Mouse (Mus musculus) heart, embryonic 10.5 days (tissue): ENCODE data around the gene Tfb1m. TPM values are rescaled to one million over a fixed set of nuclear protein-coding genes. Genes with fewer than 3 reads are reported as not detected.

Source experiments
- DNase-seq: peaks from one replicate; pipeline ENCODE4 v3.0.0-alpha.2; 2017; ENCODE audit warnings: low spot score
- H3K27ac ChIP-seq: fragments of 300-500 bp; sonication (generic); 2 replicates; pipeline ENCODE4 v1.5.1; 2016; ENCODE audit warnings: mild to moderate bottlenecking
- H3K27me3 ChIP-seq: fragments of 300-500 bp; sonication (generic); 2 replicates; pipeline ENCODE4 v1.6.1; 2016; ENCODE audit warnings: mild to moderate bottlenecking; ENCODE audit not compliant: poor library complexity, insufficient read depth, severe bottlenecking
- H3K36me3 ChIP-seq: fragments of 300-500 bp; sonication (generic); 2 replicates; pipeline ENCODE4 v1.6.1; 2016; ENCODE audit warnings: mild to moderate bottlenecking, moderate library complexity
- H3K4me1 ChIP-seq: fragments of 300-500 bp; sonication (generic); 2 replicates; pipeline ENCODE4 v1.6.1; 2016; ENCODE audit warnings: mild to moderate bottlenecking
- H3K4me3 ChIP-seq: fragments of 300-500 bp; sonication (generic); 2 replicates; pipeline ENCODE4 v1.5.1; 2016; ENCODE audit warnings: mild to moderate bottlenecking, moderate library complexity
- H3K9me3 ChIP-seq: fragments of 300-500 bp; sonication (generic); 2 replicates; pipeline ENCODE4 v1.6.1; 2016; ENCODE audit warnings: mild to moderate bottlenecking, moderate library complexity
- WGBS: fragments of 180-500 bp; shearing (Covaris S2); methylation state at CpG from one replicate; pipeline ENCODE4 v1.1.7; 2016; 5-methylcytosine and 5-hydroxymethylcytosine counted together
- polyA plus RNA-seq: library from polyadenylated mRNA; unstranded; fragments of >200 nt; fragmentation: Nextera tagmentation; extraction: Ambion mirVana; gene quantifications from 2 replicates; pipeline ENCODE4 v1.2.1, GENCODE M21; 2016

Tfb1m gene
- polyA plus RNA-seq, 1 experiment from 2014 or later, result 17.0 TPM

- Histone ChIP-seq H3K36me3 (no peaks in the 10 kb centered on the region), H3K4me1 (no peaks in the 10 kb centered on the region), H3K27me3 (no peaks in the 10 kb centered on the region), H3K4me3 (no peak overlapping the region), H3K27ac (no peak overlapping the region), H3K9me3 (no peaks in the 10 kb centered on the region)
- DNase-seq, result no peak
- 88% methylated on average over 1 of the region's 1 CpGs for WGBS
Measured at GRCm38 (mm10) chr17:3505711-3506110, 51.9 kb downstream of the Tfb1m start.

GRCm38 (mm10) chr17:3500936-3501335 is 56.6 kb downstream of the Tfb1m start:
- no peaks in the 10 kb centered on the region for H3K4me1 ChIP-seq
- no peak overlapping the region for H3K27ac ChIP-seq
- WGBS, result 77% methylated on average over 4 of the region's 4 CpGs
- H3K4me3 ChIP-seq, result no peak overlapping the region
- H3K9me3 ChIP-seq, result no peaks in the 10 kb centered on the region
- H3K36me3 ChIP-seq, result no peaks in the 10 kb centered on the region
- DNase-seq, result no peak
- H3K27me3 ChIP-seq, result no peaks in the 10 kb centered on the region

GRCm38 (mm10) chr17:3500076-3500475 is 57.5 kb downstream of the Tfb1m start:
- DNase-seq, result no peak
- WGBS, result 89% methylated on average over 6 of the region's 6 CpGs
- Histone ChIP-seq H3K4me3 (no peak overlapping the region), H3K27me3 (no peaks in the 10 kb centered on the region), H3K9me3 (no peaks in the 10 kb centered on the region), H3K27ac (no peak overlapping the region), H3K36me3 (no peaks in the 10 kb centered on the region), H3K4me1 (no peaks in the 10 kb centered on the region)

GRCm38 (mm10) chr17:3499468-3499867 is 58.1 kb downstream of the Tfb1m start:
- H3K4me1 ChIP-seq, result no peaks in the 10 kb centered on the region
- no peaks in the 10 kb centered on the region for H3K9me3 ChIP-seq
- H3K36me3 ChIP-seq, result no peaks in the 10 kb centered on the region
- no peak overlapping the region for H3K27ac ChIP-seq
- WGBS, result 87% methylated on average over 8 of the region's 8 CpGs
- no peak for DNase-seq
- H3K4me3 ChIP-seq, result no peak overlapping the region
- H3K27me3 ChIP-seq, result no peaks in the 10 kb centered on the region

- Histone ChIP-seq H3K4me1 (no peaks in the 10 kb centered on the region), H3K4me3 (no peak overlapping the region), H3K27me3 (no peaks in the 10 kb centered on the region), H3K9me3 (no peaks in the 10 kb centered on the region), H3K27ac (no peak overlapping the region), H3K36me3 (no peaks in the 10 kb centered on the region)
- no peak for DNase-seq
- WGBS, result 84% methylated on average over 3 of the region's 3 CpGs
Measured at GRCm38 (mm10) chr17:3498580-3498979, 59.0 kb downstream of the Tfb1m start.

- 30% methylated on average over 3 of the region's 3 CpGs for WGBS
- no peak for DNase-seq
- Histone ChIP-seq H3K36me3 (no peaks in the 10 kb centered on the region), H3K9me3 (no peaks in the 10 kb centered on the region), H3K4me1 (no peaks in the 10 kb centered on the region), H3K27me3 (no peaks in the 10 kb centered on the region), H3K4me3 (no peak overlapping the region), H3K27ac (no peak overlapping the region)
Measured at GRCm38 (mm10) chr17:3498086-3498485, 59.5 kb downstream of the Tfb1m start.

GRCm38 (mm10) chr17:3496080-3496479 is 61.5 kb downstream of the Tfb1m start:
- H3K4me3 ChIP-seq, result no peak overlapping the region
- no peaks in the 10 kb centered on the region for H3K36me3 ChIP-seq
- no peak for DNase-seq
- H3K27me3 ChIP-seq, result no peaks in the 10 kb centered on the region
- no peaks in the 10 kb centered on the region for H3K4me1 ChIP-seq
- H3K9me3 ChIP-seq, result no peaks in the 10 kb centered on the region
- no peak overlapping the region for H3K27ac ChIP-seq
- 92% methylated on average over 3 of the region's 3 CpGs for WGBS

- 58% methylated on average over 2 of the region's 2 CpGs for WGBS
- H3K36me3 ChIP-seq, result no peaks in the 10 kb centered on the region
- no peak overlapping the region for H3K27ac ChIP-seq
- DNase-seq, result no peak
- no peaks in the 10 kb centered on the region for H3K4me1 ChIP-seq
- no peaks in the 10 kb centered on the region for H3K27me3 ChIP-seq
- no peaks in the 10 kb centered on the region for H3K9me3 ChIP-seq
- H3K4me3 ChIP-seq, result no peak overlapping the region
Measured at GRCm38 (mm10) chr17:3495576-3495975, 62.0 kb downstream of the Tfb1m start.

GRCm38 (mm10) chr17:3491667-3492066 is 65.9 kb downstream of the Tfb1m start:
- Histone ChIP-seq H3K27me3 (no peaks in the 10 kb centered on the region), H3K27ac (no peak overlapping the region), H3K9me3 (no peaks in the 10 kb centered on the region), H3K4me1 (no peaks in the 10 kb centered on the region), H3K36me3 (no peaks in the 10 kb centered on the region), H3K4me3 (no peak overlapping the region)
- WGBS, result 77% methylated on average over 6 of the region's 6 CpGs
- DNase-seq, result no peak

GRCm38 (mm10) chr17:3491065-3491464 is 66.5 kb downstream of the Tfb1m start:
- WGBS, result 56% methylated on average over 5 of the region's 5 CpGs
- H3K27me3 ChIP-seq, result no peaks in the 10 kb centered on the region
- H3K36me3 ChIP-seq, result no peaks in the 10 kb centered on the region
- H3K4me3 ChIP-seq, result no peak overlapping the region
- no peak for DNase-seq
- H3K27ac ChIP-seq, result no peak overlapping the region
- H3K4me1 ChIP-seq, result no peaks in the 10 kb centered on the region
- H3K9me3 ChIP-seq, result no peaks in the 10 kb centered on the region

GRCm38 (mm10) chr17:3490216-3490895 is 67.2 kb downstream of the Tfb1m start:
- no peaks in the 10 kb centered on the region for H3K4me1 ChIP-seq
- no peaks in the 10 kb centered on the region for H3K9me3 ChIP-seq
- no peak overlapping the region for H3K4me3 ChIP-seq
- H3K27ac ChIP-seq, result no peak overlapping the region
- DNase-seq, result no peak
- no peaks in the 10 kb centered on the region for H3K36me3 ChIP-seq
- WGBS, result 80% methylated on average over 11 of the region's 11 CpGs
- H3K27me3 ChIP-seq, result no peaks in the 10 kb centered on the region

- Histone ChIP-seq H3K4me1 (no peaks in the 10 kb centered on the region), H3K27me3 (no peaks in the 10 kb centered on the region), H3K36me3 (no peaks in the 10 kb centered on the region), H3K9me3 (no peaks in the 10 kb centered on the region), H3K4me3 (no peak overlapping the region), H3K27ac (no peak overlapping the region)
- WGBS, result 67% methylated on average over 12 of the region's 12 CpGs
- no peak for DNase-seq
Measured at GRCm38 (mm10) chr17:3487721-3488601, 69.6 kb downstream of the Tfb1m start.

- 84% methylated on average over 4 of the region's 4 CpGs for WGBS
Measured at GRCm38 (mm10) chr17:3487211-3487610, 70.4 kb downstream of the Tfb1m start.

More at GRCm38 (mm10) chr17:3487211-3487610, 70.4 kb downstream of the Tfb1m start:
- no peaks in the 10 kb centered on the region for H3K9me3 ChIP-seq
- H3K36me3 ChIP-seq, result no peaks in the 10 kb centered on the region
- H3K4me3 ChIP-seq, result no peak overlapping the region
- H3K27me3 ChIP-seq, result no peaks in the 10 kb centered on the region
- no peaks in the 10 kb centered on the region for H3K4me1 ChIP-seq
- no peak for DNase-seq
- H3K27ac ChIP-seq, result no peak overlapping the region
